Mouse (Mus musculus) mesoderm, embryonic 11.5 days (tissue): Measurements from ENCODE around the gene C1qa.

Experiments used
- DNase-seq: peaks from one replicate; pipeline ENCODE4 v3.0.0-alpha.2; 2012; ENCODE audit warnings: low read depth, low spot score

Gene C1qa

DNA sequence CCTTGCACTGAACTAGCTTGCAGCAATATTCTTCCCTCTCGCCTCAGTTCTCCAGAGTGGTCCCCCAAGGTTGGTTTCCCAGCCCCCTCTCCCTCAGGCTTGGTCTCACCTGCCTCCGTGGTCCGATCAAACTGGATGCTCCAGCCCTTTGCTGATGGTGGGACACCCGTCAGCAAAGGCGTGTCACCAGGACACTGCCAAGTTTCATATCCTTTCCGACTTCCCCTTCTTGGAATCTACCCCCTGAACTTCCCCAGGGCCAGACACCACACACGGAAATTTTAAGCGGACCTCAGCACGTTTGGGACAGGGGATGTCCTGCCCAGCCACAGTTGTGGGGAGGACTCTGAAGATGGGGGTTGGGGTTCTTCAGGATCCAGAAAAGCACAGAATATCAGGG, at the start of gene C1qa:
TSS of gene C1qa (minus strand) at position 167 of the 400 bp plus-strand sequence.
- DNase-seq: no peak

DNA sequence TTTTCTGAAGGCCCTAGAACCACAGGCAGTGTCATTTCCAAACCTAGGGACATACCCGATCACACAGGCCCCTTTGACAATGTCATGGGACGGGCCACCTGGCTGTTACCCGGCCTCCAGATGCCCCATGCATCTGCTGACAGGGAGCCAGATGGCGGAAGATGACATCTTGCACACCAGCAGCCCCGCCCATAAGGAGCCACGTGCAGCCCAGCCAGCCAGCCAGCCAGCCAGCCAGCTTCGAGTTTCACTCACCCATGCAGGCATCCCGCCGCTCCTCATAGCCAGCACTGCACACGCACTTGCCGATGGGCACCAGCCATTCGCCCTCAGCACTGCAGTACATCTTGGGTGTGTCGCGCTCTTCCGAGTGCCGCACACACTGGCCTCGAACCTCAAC, 46.8 kb upstream of the C1qa start:
- DNase-seq: no peak

GRCm38 (mm10) chr4:136944558-136945350, 46.2 kb upstream of the C1qa start:
- DNase-seq: no peak

DNA sequence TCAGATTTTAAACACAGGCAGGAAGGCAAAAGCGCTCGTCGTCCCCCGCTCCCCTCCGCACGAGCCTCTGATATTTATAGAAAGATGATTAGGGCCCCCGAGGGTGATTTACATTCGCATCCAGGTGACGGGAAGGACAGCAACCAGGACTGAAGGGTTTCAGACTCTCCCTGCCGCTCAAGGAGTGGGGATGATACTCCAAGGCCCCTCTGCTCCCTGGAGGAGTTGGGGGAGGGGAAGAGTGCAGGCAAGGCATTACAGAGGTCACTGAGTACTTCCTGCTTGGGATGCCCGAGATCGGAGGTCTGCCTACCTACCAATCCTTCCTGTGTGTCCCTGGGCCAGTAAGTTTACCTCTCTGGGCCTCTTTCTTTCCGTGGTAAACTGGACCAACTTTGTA, 44.6 kb upstream of the C1qa start:
- no peak for DNase-seq

DNA sequence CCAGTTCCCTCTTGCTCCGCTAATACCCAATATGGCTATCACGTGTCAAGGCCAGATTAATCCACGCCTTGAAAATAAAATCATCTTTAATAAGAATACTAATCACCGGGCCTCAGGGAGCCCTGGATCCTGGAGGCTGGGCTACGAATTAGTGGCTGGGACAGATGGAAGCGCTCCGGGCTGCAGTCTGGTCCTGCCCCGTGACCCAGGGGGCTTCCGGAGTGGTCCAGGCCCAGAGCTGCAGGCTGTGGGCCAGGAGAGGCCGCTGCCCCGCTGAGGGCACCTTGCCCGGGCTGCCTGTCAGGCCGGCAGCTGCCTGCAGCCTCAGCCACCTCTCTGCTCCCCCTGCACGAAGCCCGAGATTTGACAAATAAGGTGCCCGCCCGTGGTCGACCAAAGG, 44.2 kb upstream of the C1qa start:
- DNase-seq: no peak

DNA sequence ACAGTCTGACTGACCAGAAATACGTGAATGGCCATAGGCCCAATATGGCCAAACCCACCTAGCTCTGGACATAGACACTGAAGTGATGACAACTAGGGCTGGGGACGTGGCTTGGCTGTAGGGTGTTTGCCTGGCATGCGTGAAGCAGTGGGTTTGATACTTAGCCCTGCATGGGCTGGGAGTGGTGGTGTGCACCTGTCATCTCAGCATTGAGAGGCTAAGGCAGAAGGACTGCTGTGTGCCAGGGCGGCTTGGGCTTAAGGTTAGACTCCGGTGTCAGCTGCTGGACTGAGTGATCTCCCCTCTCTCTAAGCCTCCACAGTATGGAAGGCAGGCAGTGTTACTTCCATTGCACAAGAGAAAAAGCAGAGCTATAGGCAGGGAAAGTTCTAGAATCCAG, 39.3 kb upstream of the C1qa start:
- DNase-seq: no peak

GRCm38 (mm10) chr4:136937344-136937743, 38.7 kb upstream of the C1qa start:
- DNase-seq: no peak

DNA sequence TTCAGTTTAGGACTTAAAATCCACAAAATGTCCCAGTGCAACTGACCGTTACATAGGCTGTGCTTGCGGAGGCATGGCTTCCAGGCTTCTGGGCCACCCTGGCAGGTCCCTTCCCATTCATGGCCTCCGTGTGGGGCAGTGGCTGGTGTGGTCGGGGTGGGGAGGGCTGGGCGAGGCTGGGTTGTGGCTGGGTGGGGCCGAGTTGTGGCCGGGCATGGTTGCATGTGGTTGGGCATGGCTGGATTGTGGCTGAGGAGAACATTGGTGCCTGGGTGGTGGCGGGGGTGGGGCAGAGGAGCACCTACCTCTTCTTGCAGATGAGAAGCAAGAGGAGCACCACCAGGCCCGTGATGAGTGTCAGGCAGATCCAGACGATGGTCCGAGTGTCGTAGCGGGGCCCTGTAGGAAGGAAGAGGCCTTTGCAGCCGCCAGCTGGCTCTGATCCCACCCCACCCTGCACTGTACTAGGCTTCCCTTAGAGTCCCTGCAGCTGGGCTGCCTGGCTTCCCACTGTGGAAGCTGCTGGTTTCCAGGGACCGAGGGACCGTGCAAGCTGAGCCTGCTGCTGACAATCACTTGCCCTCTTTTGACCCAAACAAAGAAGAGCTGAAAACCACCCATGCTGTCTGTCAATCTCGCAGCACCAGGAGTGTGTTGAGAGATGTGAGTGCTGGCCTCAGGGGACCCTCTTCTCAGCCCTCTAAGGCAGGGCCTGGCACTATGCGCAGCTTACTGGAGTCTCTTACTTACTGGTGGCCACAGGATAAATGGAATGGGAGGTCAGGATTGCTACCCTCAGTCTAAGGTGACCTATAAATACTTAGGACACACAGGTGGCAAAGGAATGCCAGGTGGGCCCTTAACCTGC, 36.4 kb upstream of the C1qa start:
- no peak for DNase-seq

GRCm38 (mm10) chr4:136930474-136930873, 31.9 kb upstream of the C1qa start:
- DNase-seq: no peak

GRCm38 (mm10) chr4:136928928-136929327, 30.3 kb upstream of the C1qa start:
- peak; percentile 81 for DNase-seq

GRCm38 (mm10) chr4:136925804-136926203, 27.2 kb upstream of the C1qa start:
- DNase-seq: no peak

- peak; percentile 82 for DNase-seq
Observed at GRCm38 (mm10) chr4:136924529-136924928, 25.9 kb upstream of the C1qa start.

GRCm38 (mm10) chr4:136919526-136919925, 20.9 kb upstream of the C1qa start:
- no peak for DNase-seq

DNA sequence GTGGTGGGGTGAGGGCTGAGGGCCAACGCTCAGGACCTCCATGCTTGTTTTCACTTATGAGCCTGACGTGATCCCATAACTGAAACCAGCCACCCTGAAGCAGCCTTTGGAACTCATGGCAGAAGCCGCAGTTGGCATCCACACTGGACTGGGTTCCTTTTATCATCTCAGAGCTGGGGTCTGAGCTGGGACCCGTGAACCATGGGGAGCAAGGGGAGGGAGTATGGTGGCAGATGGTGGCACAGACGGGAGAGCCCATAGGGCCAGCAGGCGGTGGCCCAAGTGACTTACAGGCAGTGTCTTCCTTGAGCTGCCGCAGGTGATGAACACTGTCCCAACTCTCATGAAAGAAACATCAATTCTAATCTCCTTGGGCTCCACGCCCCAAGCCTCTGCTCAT, 20.2 kb upstream of the C1qa start:
- no peak for DNase-seq

GRCm38 (mm10) chr4:136917165-136917524, 18.5 kb upstream of the C1qa start:
- DNase-seq: no peak

- no peak for DNase-seq
Observed at GRCm38 (mm10) chr4:136916359-136917164, 18.0 kb upstream of the C1qa start.

DNA sequence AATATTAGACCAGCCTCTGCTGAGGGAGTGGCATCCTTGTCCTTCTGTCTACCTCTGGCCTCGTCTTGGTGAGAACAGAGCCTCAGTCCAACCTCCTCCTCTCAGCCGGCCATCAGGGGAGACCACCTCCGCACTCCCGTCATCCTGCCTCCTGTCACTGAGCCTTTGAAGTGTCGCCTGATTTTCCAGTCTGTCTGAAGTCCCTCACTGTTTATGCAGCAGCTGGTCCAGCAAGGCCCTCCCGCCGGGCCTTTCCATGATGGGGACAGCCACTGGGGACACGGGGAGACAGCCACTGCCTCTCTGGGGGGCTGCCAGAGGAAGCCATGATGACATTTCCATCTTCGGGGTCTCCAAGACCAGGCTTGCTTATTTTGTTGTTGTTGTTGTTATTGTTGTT, 14.2 kb upstream of the C1qa start:
- peak; percentile 44 for DNase-seq

GRCm38 (mm10) chr4:136911804-136912203, 13.2 kb upstream of the C1qa start:
- no peak for DNase-seq

DNA sequence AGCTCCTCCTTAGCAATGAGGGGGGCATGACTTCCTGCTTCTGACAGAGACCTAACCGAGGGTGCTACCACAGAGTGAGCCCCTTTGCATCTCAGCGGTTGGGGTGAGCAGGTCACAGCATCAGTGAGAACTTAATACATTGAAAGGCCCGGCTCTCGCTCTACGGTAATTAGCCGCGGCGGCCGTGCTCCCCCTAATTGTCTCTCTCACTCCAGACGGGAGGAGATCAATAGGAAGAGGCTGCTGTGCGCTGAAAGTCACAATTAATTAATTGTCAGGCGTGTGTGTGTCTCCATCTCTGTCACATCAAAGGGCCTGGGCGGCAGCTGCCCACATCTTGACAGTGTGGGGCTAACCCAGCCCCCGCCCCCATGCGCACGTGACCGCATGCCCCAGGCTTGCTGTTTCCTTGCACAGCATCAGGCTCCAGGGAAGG, 12.6 kb upstream of the C1qa start:
- DNase-seq: peak; percentile 49

DNA sequence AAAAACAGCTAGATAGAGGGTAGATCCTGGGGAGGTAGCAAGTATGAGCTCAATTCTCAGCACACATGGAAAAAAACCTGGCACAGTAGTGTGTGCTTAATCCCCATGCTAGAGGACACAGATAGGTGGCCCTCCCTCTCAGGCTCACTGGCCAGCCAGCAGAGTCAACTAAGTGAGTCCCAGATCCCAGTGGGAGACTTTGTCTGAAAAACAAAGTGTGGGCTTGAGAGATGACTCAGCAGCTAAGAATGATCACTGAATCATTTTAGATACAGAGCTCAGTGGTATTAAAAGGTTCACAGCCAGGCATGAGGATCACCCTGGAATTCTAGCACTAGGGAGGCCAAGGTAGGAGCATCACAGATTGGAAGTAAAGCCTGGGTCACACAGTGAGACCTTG, 9.2 kb upstream of the C1qa start:
- DNase-seq: no peak

DNA sequence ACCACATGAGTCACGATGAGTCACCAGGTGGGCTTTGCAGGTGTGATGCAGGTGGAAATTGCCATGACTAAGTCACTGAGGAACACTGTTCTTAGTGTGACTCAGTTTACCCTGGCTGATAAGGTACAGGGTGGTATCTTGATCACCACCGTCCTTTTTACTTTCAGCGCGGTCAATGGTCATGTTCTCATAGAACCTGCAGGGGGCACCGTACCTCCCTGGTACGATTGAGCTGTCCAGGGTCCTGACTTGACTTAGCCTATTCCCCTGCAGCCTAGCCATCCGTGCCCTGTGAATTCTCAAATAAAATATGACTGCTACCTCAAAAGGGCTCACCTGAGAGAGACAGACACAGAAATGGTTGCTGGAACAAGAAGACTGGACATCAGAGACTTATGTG, 8.4 kb upstream of the C1qa start:
- peak; percentile 89 for DNase-seq
